Mouse (Mus musculus) adrenal gland, postnatal 25 days (tissue): ENCODE data around the gene Foxd1. TPM values are rescaled to one million over a fixed set of nuclear protein-coding genes. Genes with fewer than 3 reads are reported as not detected.

Experiments
- DNase-seq: peaks from one replicate; pipeline ENCODE4 v3.0.0; 2021; ENCODE audit warnings: mixed read lengths
- total RNA-seq: library from RNA; stranded (reverse); gene quantifications from 2 replicates; pipeline ENCODE4 v1.2.3, GENCODE M21; 2021

Foxd1 gene
- total RNA-seq, 1 experiment from 2014 or later, result 0.30 TPM

- no peak for DNase-seq
Measured at GRCm38 (mm10) chr13:98389092-98389491, 35.0 kb downstream of the Foxd1 start.

GRCm38 (mm10) chr13:98390363-98390762, 36.3 kb downstream of the Foxd1 start:
- no peak for DNase-seq

- no peak for DNase-seq
Measured at GRCm38 (mm10) chr13:98390771-98391634, 37.0 kb downstream of the Foxd1 start.

- no peak for DNase-seq
Measured at GRCm38 (mm10) chr13:98391635-98391990, 37.6 kb downstream of the Foxd1 start.

GRCm38 (mm10) chr13:98392031-98392430, 38.0 kb downstream of the Foxd1 start:
- DNase-seq, result no peak

- DNase-seq, result no peak
Measured at GRCm38 (mm10) chr13:98393356-98394070, 39.5 kb downstream of the Foxd1 start.

Other genes starting within 250 kb of the Foxd1 start
- 16.0 and 19.8 TPM in 2 replicates for gene Arhgef28, start 147.8 kb upstream of the Foxd1 start, total RNA-seq
- gene Utp15, start 91.2 kb upstream of the Foxd1 start, total RNA-seq, result 15.1 and 19.1 TPM in 2 replicates
- gene Ankra2, start 91.2 kb upstream of the Foxd1 start, total RNA-seq, result 22.9 and 29.1 TPM in 2 replicates
- gene Gm21976, start 74.4 kb upstream of the Foxd1 start, total RNA-seq, result not detected in 2 replicates
- gene Btf3, start 37.2 kb upstream of the Foxd1 start, total RNA-seq, result 357 and 391 TPM in 2 replicates
- gene Gm10320, start 137.8 kb downstream of the Foxd1 start, total RNA-seq, result not detected in 2 replicates